Mouse (Mus musculus) testis, adult 2 months (tissue): Measurements from ENCODE around the gene Myl6. TPM values are rescaled to one million over a fixed set of nuclear protein-coding genes. Genes with fewer than 3 reads are reported as not detected.

Experiments
- H3K27ac ChIP-seq: fragments of 200-500 bp; 2 replicates; pipeline ENCODE4 v1.5.1; 2012; ENCODE audit warnings: low read depth, low read length; ENCODE audit not compliant: control insufficient read depth, insufficient read depth
- H3K27me3 ChIP-seq: fragments of 200-500 bp; 2 replicates; pipeline ENCODE4 v1.6.1; 2012; ENCODE audit warnings: mild to moderate bottlenecking, low read length, moderate library complexity; ENCODE audit not compliant: control insufficient read depth, insufficient read depth
- H3K36me3 ChIP-seq: fragments of 200-500 bp; 2 replicates; pipeline ENCODE4 v1.6.1; 2012; ENCODE audit warnings: mild to moderate bottlenecking, low read length; ENCODE audit not compliant: control insufficient read depth, insufficient read depth
- H3K4me1 ChIP-seq: fragments of 200-500 bp; 2 replicates; pipeline ENCODE4 v1.6.1; 2012; ENCODE audit warnings: low read length; ENCODE audit not compliant: control insufficient read depth, insufficient read depth
- H3K4me3 ChIP-seq: fragments of 200-500 bp; 2 replicates; pipeline ENCODE4 v1.5.1; 2012; ENCODE audit warnings: low read depth, mild to moderate bottlenecking, low read length, moderate library complexity, mixed read lengths; ENCODE audit not compliant: control insufficient read depth
- CTCF ChIP-seq: fragments of 200-500 bp; IDR thresholded peaks from 2 replicates; pipeline ENCODE4 v1.5.1; 2012; ENCODE audit warnings: low read depth, mild to moderate bottlenecking, inconsistent platforms, low read length, moderate library complexity; ENCODE audit not compliant: control insufficient read depth, insufficient read depth, insufficient replicate concordance
- POLR2A ChIP-seq: fragments of 200-500 bp; IDR thresholded peaks from 2 replicates; pipeline ENCODE4 v1.6.1; 2012; ENCODE audit warnings: low read depth, mild to moderate bottlenecking, inconsistent platforms, low read length, moderate library complexity; ENCODE audit not compliant: control insufficient read depth
- polyA plus RNA-seq: library from polyadenylated mRNA; depleted of rRNA; stranded (reverse); fragments of >200 nt; gene quantifications from 2 replicates; pipeline ENCODE4 v1.2.3, GENCODE M21; 2012; rRNA removed

Myl6 gene
- 191 and 248 TPM in 2 replicates for polyA plus RNA-seq

DNA sequence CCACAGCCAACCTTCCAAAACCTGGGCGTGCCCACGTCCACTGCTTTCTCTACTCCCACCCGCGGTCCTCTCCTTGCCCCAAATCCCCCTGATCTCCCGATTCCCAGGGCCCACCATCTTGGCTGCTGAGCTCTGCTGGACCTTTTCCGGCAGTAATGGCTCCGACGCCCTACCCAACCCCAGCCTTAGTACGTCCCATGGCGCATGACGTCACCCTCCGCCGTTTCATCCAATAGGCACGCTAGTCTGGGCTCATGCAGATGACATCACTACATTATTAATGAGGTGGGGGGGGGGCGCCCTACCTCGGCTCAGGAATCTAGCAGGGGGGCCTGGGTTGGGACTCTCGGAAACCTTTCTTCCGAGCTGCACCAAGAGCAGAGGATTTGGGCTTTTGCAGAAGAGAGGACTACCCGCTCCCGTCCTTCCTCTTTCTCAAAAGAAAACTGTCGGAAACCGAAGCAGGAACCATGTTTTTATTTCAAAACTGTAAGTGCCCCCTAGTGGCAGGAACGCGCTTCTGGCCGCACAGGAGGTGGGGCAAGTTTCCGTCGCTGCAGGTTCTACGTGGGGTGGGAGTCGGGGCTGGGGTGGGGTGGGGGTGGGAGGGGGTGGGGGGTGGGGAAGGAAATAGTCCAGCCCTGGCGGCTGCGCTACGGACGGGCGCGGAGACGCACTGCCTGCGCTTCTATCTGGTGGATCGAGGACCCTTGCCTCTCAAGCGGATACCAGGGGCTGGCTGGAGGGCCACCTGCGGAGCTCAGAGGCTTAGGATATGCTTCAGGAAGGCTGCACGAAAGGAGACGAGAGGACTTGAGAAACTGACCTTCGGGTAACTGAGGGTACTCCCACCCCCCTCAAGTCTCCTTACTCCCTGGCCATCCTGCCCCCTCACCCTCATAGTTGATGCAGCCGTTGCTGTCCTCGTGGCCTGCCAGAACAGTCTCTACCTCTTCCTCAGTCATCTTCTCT is at the start of gene Myl6:
TSS of gene Myl6 (minus strand) at position 451 of the 972 bp plus-strand sequence.
- TF ChIP-seq CTCF (peak; percentile 63), POLR2A (peak; percentile 98)
- Histone ChIP-seq H3K27ac (peak within 1 kb of the TSS; percentile 91), H3K27me3 (no peaks in the 10 kb centered on the region), H3K4me3 (peak within 1 kb of the TSS; percentile 94), H3K4me1 (peaks cover 25% of the 10 kb centered on the region), H3K36me3 (no peaks in the 10 kb centered on the region; the same call in 1 of the 2 replicates)

GRCm38 (mm10) chr10:128543100-128543499 is 49.2 kb upstream of the Myl6 start:
- Histone ChIP-seq H3K36me3 (peaks cover 11% of the 10 kb centered on the region), H3K27ac (no peak overlapping the region), H3K4me3 (no peak overlapping the region; the same call in 1 of the 2 replicates), H3K27me3 (no peaks in the 10 kb centered on the region), H3K4me1 (no peaks in the 10 kb centered on the region)
- TF ChIP-seq POLR2A: no peak

GRCm38 (mm10) chr10:128538340-128538870 is 44.5 kb upstream of the Myl6 start:
- Histone ChIP-seq H3K27me3 (no peaks in the 10 kb centered on the region), H3K4me3 (no peak overlapping the region), H3K27ac (no peak overlapping the region), H3K36me3 (no peaks in the 10 kb centered on the region), H3K4me1 (no peaks in the 10 kb centered on the region)
- no peak for TF ChIP-seq POLR2A
- TF ChIP-seq CTCF: no peak

- H3K4me3 ChIP-seq: no peak overlapping the region
- no peaks in the 10 kb centered on the region for H3K4me1 ChIP-seq
- H3K27ac ChIP-seq: no peak overlapping the region
These were observed 42.5 kb upstream of the Myl6 start for GRCm38 (mm10) chr10:128536266-128536940.

DNA sequence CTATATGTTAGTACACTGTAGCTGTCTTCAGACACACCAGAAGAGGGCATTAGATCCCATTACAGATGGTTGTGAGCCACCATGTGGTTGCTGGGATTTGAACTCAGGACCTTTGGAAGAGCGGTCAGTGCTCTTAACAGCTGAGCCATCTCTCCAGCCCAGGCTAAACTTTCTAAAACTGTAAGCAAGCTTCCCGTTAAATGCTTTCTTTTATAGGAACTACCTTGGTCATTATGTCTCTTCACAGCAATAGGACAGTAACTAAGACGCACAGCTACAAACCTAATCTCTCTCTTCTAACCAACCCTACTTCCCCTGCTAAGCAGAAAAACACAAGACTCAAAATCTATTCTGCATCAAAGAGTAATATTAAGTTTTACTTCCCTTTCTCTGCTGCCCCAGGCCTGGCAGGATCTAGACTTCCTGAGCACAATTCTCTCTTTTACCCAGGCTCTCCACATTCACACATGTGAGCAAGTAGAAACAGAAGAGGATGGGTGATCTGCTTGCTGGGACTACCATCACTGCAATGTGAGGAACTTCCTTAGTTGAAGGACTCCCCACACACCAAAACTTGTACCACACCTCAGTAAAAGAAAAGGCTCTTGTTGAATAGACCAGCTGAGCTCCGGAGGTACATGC is 41.8 kb upstream of the Myl6 start:
- Histone ChIP-seq H3K27ac (no peak overlapping the region), H3K36me3 (no peaks in the 10 kb centered on the region), H3K4me3 (no peak overlapping the region), H3K4me1 (no peaks in the 10 kb centered on the region), H3K27me3 (no peaks in the 10 kb centered on the region)
- TF ChIP-seq CTCF (no peak), POLR2A (no peak)

More at GRCm38 (mm10) chr10:128536266-128536940, 42.5 kb upstream of the Myl6 start:
- TF ChIP-seq POLR2A (no peak), CTCF (peak; percentile 80)
- no peaks in the 10 kb centered on the region for H3K27me3 ChIP-seq
- no peaks in the 10 kb centered on the region for H3K36me3 ChIP-seq

GRCm38 (mm10) chr10:128535206-128535605 is 41.3 kb upstream of the Myl6 start:
- Histone ChIP-seq H3K36me3 (no peaks in the 10 kb centered on the region), H3K4me3 (no peak overlapping the region), H3K27ac (no peak overlapping the region), H3K4me1 (no peaks in the 10 kb centered on the region), H3K27me3 (no peaks in the 10 kb centered on the region)
- no peak for TF ChIP-seq CTCF
- TF ChIP-seq POLR2A: no peak

DNA sequence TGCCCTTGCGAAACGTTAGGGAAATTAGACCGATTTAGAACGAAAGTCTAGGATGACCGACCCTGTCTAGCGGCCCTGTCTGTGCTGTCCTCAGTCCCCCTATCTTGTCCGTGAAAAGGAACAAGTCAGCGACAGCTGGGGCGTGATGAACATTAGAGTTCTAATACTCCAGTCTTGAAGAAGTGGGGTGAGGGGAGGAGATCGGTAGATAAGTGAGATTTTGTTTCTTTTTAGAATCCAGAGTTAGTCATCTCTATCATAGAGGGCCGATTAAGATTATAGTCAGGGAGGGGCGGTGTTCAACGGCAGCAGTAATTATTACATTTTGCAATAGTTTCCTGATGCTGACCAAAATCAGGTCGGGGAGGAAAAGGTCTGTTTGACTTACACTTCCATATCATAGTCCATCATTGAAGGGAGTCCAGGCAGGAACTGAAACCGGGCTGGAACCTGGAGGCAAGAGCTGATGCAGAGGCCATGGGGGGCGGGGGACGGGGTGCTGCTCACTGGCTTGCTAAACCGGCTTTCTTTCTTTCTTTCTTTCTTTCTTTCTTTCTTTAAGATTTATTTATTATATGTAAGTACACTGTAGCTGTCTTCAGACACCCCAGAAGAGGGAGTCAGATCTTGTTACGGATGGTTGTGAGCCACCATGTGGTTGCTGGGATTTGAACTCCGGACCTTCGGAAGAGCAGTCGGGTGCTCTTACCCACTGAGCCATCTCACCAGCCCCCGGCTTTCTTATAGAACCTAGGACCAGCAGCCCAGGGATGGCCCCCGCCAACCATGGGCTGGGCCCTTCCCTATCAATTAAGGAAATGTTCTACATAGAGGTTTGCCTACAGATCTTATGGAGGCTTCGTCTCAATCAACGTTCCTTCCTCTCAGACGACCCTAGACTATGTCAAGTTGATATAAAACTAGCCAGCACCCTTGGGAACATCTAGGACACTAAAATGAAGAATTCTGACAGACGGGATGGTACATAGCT is 32.7 kb upstream of the Myl6 start:
- Histone ChIP-seq H3K4me3 (peak overlapping the region; percentile 86; the same call in 1 of the 2 replicates), H3K27ac (no peak overlapping the region), H3K36me3 (no peaks in the 10 kb centered on the region), H3K27me3 (peaks cover 2% of the 10 kb centered on the region), H3K4me1 (peaks cover 14% of the 10 kb centered on the region)
- TF ChIP-seq POLR2A (no peak), CTCF (no peak)
